Mouse (Mus musculus) right cerebral cortex, adult 2 months (tissue): ENCODE measurements around the gene Mavs.
A peak's percentile ranks its signal among the peaks of the same experiment; 100 is the strongest.
"Not testable (repeated sequence)": the region's sequence is repeated elsewhere in the genome, so short reads cannot be mapped to it uniquely, and the experiment has no call there.

ENCODE experiments used
- DNase-seq, 2 experiments: peaks; one replicate each; pipeline ENCODE4 v3.0.0; 2021 to 2022; ENCODE audit warnings: low spot score in 2 of 2

Mavs gene

DNA sequence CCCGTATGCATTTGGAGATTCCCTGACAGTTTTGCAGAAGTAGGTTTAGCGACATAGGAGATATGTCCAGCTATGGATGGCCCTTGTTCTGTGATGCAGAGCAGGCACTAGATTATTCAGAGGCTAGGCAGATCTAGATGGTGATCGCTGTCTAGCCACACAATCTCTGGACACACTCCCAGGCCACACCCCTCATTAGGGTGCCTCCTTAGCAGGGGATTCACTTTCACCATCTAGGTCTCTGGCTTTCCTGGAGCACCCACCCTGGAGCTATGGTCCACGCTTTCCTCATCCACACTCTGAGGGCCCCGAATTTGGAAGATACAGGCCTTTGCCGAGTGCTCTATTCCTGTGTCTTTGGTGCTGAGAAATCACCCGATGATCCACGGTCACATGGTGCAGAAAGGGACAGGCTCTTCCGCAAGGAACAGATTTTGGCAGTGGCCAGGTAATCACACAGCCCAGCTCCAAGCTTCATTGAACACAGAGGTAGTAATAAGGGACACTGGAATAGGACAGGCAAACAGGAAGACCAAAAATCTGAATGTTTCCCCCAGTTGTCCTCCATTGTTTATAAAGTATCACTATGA lies 22.7 kb upstream of the Mavs start:
- peak in 1 of 2 experiments; percentile 28 for DNase-seq

- DNase-seq, result no peak
Observed at GRCm38 (mm10) chr2:131213773-131214172, 20.1 kb upstream of the Mavs start.

DNA sequence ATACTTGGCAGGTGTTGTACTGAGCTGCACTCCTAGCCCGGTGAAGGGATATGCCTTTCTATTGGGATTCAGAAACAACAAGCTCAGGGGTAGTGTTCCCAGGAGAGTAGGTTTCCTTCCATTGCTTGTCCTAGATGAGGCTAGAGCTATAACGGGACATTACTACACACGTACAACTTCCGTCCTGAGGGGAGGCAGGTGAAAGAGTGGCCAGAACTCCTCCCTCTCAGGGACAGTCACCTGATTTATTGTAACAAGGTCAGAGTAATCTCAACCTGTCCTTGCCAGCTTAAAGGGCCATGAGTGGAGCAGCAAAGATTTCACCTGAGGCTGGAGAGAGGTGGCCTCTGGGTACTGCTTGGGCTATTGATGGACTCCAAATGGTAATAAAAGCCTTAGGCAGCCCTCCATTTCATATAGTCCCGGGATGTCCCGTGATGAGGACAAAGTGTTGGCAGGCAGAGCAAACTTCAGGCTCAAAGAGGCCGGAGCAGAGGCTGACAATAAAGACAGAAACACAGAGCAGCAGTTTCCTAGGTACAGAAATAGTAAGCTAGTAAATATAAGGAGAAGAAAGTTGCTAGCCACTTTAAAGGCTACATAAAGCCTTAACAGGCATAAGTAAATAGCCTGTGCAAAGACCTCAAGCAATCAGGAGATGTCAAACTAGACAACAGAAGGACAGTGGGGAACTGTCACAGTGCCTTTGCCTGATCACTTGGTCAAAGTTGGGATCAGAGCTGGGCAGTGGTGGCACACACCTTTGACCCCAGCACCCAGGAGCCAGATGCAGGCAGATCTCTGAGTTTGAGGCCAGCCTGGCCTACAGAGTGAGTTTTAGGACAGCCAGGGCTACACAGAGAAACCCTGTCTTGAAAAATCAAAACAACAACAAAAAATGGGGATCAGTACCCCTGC lies 17.7 kb upstream of the Mavs start:
- no peak for DNase-seq

DNA sequence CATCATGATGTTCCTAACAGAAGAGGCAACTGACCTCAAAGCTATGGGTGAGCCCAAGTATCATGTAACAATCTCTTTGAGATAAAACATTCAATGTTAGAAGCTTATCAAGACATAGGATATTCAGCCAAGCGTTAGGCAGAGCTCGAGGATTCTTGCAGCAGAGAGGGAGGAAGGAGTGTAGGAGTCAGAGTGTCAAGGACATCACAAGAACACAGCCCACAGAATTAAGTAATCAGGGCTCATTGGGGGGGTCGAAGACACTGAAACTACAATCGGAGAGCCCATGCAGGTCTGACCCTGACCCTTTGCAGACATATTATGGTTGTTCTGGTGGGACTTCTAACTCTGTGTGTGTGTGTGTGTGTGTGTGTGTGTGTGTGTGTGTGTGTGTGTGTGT lies 13.8 kb upstream of the Mavs start:
- no peak for DNase-seq

GRCm38 (mm10) chr2:131221853-131222515 lies 11.9 kb upstream of the Mavs start:
- DNase-seq, result no peak

DNA sequence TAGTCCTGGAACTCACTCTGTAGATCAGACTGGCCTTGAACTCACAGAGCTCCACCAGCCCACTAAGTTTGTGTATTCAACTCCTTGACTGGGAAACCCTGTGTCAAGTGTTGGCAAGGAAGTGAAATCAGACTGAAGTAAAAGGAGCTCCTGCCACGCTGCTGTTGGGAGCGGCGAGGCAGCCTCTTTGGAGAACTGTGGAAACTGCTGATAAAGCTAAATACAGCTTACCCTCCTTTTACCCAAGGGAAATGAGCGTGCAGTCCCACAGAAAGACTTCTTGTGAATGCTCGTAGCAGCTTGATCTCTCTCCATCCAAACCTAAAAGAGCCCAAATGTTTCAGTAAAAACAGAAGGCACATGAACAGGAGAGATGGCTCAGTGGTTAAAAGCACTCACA lies 11.3 kb upstream of the Mavs start:
- no peak for DNase-seq

GRCm38 (mm10) chr2:131223569-131223968 lies 10.3 kb upstream of the Mavs start:
- no peak for DNase-seq

GRCm38 (mm10) chr2:131225178-131225577 lies 8.7 kb upstream of the Mavs start:
- DNase-seq, result no peak

GRCm38 (mm10) chr2:131226669-131227068 lies 7.2 kb upstream of the Mavs start:
- DNase-seq, result not testable (repeated sequence)

DNA sequence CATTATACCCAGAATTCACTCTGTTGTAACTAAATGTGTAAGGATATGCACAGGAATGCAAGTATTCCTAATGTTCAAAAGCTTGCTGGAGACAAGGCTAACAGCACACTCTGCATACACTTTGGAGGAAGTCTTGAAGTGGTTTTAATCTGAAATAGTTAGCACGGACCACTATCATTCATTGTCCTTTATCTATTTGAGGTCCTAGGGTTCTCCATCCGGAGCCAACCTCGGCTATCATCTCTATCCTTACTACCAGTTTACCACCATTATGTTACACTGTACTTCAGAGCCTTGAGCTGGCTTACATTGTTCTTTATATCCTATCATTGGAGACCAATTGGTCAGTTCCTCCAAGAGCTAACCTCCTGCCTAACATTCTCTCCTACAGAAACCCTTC lies 6.6 kb upstream of the Mavs start:
- DNase-seq, result no peak

GRCm38 (mm10) chr2:131232558-131232957 lies 1.3 kb upstream of the Mavs start:
- DNase-seq, result no peak

DNA sequence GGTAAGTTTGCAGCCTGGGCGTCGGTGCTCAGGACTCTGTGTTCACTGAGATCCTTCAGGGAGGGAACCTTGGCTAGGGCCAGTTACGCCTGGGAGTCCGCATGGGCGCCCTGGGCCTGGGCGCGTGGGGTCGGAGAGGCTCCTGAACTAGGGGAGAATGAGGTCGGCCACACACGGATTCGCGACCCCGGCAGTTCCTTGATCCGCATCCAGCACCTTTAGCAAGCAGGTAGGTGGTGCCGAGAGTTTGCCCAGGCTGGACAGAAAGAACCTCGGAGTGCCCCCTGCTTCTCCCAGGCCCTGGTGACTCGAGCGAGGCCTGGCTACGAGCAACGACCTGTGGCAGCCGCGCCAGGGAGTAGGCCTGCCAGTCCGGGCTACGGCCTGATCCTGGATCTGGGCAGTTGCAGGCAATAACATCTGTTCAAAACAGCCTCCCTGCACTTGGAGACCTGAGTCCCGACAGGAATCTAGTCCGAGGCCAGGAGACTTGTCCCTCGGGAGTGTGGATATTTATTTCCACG lies 326 bp downstream of the Mavs start:
- DNase-seq, result no peak

GRCm38 (mm10) chr2:131234970-131235635 lies 1.2 kb downstream of the Mavs start:
- no peak for DNase-seq

DNA sequence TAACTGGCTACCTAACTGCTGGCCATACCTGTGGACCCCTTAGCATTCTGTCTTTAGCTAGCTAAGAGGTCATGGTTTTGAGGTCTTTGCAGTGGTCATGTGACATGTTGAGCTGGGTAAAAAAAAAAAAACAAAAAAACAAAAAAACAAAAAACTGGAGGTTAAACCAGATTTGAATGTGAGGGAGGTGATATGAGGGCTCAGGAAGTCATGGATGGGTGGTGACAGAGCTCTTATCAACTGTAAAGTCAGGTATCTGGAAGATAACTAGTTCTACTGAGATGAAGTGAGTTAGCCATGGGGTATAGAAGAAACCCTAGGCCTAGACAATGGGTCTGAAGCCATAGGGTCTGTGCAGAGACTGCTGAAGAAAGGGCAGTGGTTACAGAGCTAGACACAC lies 8.3 kb downstream of the Mavs start:
- DNase-seq, result no peak

- DNase-seq, result no peak
Observed at GRCm38 (mm10) chr2:131242929-131243328, 9.1 kb downstream of the Mavs start.

DNA sequence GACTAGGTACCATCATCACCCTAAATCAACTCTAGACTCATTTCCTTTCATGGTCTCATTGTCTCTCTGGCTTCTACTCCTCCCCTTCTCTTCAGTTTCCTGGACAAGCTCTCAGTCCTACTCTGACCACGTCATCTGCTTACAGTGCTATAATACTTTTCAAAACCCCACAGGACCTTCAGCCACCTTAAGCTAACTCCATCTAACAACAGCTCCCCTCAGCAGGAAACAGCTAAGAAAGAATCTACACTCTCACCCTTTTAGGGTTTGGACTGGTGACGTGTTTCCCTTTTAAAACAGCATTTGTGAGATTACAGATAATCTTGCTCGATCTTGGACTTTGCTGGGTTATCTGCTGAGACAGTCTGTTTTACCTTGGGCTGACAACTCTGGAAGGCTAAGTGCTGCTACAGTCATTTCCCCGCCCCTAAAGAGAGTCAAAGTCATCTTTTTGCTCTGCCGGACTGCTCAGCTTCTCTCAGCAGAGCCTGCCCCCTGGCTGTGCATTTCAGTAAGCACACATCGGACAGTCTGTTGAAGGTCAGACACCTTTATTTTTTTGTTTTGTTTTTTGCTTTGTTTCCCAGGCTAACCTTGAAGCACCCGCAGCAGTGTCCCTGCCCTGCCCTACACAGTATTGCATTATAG lies 19.9 kb downstream of the Mavs start:
- DNase-seq, result peak; percentile 21

GRCm38 (mm10) chr2:131254329-131254713 lies 20.5 kb downstream of the Mavs start:
- DNase-seq, result no peak

DNA sequence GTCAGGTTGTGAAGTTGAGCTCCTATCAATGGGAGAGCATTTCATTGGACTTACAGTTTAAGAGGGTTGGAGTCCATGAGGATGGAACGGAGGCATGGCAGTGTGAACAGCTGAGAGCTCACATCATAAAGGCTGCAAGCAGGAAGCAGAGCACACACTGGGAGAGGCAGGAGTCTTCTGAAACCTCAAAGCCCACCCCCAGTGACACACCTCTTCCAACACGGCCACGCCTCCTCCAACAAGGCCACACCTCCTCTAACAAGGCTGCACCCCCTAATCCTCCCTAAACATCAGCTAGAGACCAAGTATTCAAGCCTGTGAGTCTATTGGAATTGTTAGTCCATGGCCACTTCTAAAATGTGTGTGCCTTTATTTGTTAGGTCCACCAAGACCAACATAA lies 21.9 kb downstream of the Mavs start:
- no peak for DNase-seq

DNA sequence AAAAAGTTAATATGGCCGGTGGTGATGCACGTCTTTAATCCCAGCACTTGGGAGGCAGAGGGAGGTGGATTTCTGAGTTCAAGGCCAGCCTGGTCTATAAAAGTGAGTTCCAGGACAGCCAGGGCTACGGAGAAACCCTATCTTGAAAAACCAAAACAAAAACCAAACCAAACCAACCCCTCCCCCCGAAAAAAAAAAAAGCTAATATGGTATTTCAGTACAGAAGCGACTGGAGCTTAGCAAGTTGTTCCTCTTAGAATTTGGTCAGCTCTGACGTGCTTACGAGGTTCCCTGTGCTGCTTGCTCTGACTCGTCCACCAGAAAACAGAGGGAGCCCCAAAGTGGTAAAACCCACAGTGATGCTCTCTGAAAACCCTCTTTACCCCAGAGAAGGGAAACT lies 24.8 kb downstream of the Mavs start:
- DNase-seq, result no peak

- no peak for DNase-seq
Observed at GRCm38 (mm10) chr2:131260544-131261307, 26.9 kb downstream of the Mavs start.
